Mouse (Mus musculus) adipose tissue, adult 10 weeks (tissue): ENCODE data around the gene Col1a1. TPM values are rescaled to one million over a fixed set of nuclear protein-coding genes. Genes with fewer than 3 reads are reported as not detected.

Experiments used
- polyA plus RNA-seq: library from polyadenylated mRNA; stranded (reverse); fragments of 350-450 nt; fragmentation: Illumina TruSeq; extraction: RNeasy Lipid Tissue Mini Kit (QIAGEN cat#74804); gene quantifications from one replicate; pipeline ENCODE4 v1.2.3, GENCODE M21; 2014; ENCODE audit warnings: low read depth, low replicate concordance

The Col1a1 gene
- 183 TPM for polyA plus RNA-seq

DNA sequence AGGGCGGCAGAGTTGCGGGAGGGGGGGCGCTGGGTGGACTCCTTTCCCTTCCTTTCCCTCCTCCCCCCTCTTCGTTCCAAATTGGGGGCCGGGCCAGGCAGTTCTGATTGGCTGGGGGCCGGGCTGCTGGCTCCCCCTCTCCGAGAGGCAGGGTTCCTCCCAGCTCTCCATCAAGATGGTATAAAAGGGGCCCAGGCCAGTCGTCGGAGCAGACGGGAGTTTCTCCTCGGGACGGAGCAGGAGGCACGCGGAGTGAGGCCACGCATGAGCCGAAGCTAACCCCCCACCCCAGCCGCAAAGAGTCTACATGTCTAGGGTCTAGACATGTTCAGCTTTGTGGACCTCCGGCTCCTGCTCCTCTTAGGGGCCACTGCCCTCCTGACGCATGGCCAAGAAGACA is at the start of gene Col1a1:
TSS of gene Col1a1 (plus strand) at position 180 of the 400 bp plus-strand sequence.

DNA sequence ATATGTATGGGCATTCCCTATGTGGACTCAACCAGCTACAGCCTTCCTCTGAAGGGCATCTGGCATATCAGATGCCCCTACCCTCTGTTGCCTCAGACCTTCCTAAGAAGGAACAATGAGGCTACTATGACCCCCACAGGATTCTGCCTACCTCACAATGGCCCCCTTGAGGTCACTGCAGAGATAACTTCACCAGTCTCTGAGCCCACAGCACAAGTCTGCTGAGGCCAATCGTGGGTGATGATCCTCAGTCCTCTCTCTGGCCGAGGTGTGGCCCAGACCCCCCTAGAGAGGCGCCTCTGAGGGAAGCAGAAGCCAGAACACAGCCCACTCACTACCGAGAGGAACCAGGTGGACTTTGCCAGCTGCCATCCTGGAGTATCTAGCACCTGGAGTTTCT is 31.4 kb downstream of the Col1a1 start, which contains the start of gene Hils1:
TSS of gene Hils1 (plus strand) at position 175 of the 400 bp plus-strand sequence.

DNA sequence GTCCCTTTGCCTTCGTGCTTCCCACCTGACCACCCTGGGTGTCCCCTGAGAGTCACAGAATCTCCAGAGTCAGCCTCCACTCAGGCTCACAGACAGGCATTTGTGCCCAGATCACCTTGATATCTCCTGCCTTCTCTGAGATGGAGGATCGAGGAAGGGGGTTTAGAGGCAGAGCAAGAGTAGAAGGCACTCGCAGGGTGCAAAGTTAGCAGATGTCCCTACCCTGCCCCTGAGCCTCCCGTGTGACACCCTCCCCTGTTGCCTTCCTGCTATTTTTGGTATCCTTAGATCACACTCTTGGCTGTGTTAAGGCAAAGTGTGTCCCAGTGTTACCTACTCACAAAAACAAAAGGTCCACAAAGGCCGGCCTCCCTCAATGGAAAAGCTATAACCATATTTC is 40.2 kb downstream of the Col1a1 start, which contains the start of gene Sgca:
TSS of gene Sgca (minus strand) at position 129 of the 400 bp plus-strand sequence.

DNA sequence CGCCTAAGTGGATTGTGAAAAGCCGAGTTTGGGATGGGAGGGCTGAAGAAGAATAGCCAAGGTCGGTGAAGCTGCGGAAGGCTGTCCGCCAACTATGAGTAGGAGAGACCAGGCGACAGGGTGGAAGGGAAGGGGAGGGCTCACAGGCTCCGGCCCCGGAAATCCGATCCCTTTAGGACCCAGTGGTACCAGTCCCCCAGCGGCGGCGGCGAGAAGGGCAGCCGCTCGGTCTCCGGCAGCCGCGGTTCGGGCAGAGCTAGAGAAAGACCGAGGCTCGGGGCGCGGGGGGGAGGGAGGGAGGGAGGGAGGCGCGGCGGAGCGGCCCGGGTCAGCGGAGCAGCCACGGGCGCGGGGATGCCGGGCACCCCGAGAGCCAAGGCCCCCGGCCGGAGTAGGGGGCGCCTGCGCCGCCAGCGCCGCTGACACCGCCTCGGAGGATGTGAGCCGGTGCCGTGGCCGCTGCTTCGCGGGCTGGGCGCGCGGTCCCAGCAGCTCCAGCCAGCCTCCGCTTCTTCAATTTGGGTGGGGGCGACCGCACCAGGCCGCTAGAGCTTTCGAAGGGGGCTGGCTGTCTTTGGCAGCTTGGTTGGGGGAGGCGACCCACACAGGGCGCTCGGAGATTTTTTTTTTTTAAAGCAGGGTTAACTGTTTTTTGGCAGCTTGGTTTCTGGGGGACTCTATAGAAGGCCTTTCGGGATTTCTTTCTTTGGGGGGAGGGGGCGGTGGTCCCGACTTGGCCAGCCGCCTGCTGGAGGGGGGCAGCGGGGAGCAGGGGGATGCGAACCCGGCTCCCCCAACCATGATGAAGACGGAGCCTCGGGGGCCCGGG is 54.9 kb downstream of the Col1a1 start, which contains the start of gene Ppp1r9b:
TSS of gene Ppp1r9b (plus strand) at position 287 of the 829 bp plus-strand sequence.

Other genes starting within 250 kb of the Col1a1 start
- gene Gm11541, start 231.7 kb upstream of the Col1a1 start, polyA plus RNA-seq: not detected
- gene Cdc34b, start 194.4 kb upstream of the Col1a1 start, polyA plus RNA-seq: not detected
- not detected for gene Tmem92, start 153.5 kb upstream of the Col1a1 start, polyA plus RNA-seq
- 14.7 TPM for gene Hils1, start 31.4 kb downstream of the Col1a1 start, polyA plus RNA-seq
- gene Sgca, start 40.1 kb downstream of the Col1a1 start, polyA plus RNA-seq: 1.7 TPM
- gene Ppp1r9b, start 54.8 kb downstream of the Col1a1 start, polyA plus RNA-seq: 66.1 TPM
- 4.3 TPM for gene Samd14, start 73.7 kb downstream of the Col1a1 start, polyA plus RNA-seq
- 124 TPM for gene Pdk2, start 105.1 kb downstream of the Col1a1 start, polyA plus RNA-seq
- gene Itga3, start 140.6 kb downstream of the Col1a1 start, polyA plus RNA-seq: 25.1 TPM
- 0.37 TPM for gene Dlx3, start 183.9 kb downstream of the Col1a1 start, polyA plus RNA-seq
- gene Dlx4, start 210.0 kb downstream of the Col1a1 start, polyA plus RNA-seq: 0.15 TPM